Mouse (Mus musculus): ENCODE measurements at regions not wholly inside any gene's neighbourhood (a gene's known extent, or its start where the extent isn't known, plus 50 kb on each side); places are given as distances from the start of the nearest gene placed in this dataset.

DNA sequence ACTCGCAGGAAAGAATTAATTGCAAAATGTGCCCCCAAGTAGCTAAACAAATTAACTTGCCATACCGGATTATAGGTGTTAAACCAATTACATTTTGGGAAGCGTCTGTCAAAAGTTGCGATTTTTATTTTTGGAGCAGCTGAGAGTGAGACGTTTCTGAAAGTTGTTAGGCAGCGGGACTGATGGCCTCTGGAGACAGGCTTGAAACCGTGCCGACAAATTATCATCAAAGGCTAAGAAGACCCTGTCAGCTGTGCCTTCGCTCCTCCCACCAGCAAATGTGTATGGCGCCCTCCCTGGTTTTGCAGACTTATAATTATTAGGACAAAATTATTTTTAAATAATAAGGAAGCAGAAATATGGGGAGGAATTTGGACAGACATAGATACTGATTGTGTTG, 161.5 kb upstream of the Zfp64 start:
- no peak for DNase-seq

GRCm38 (mm10) chr2:169109044-169109443, 153.7 kb upstream of the Zfp64 start:
- no peak for DNase-seq

DNA sequence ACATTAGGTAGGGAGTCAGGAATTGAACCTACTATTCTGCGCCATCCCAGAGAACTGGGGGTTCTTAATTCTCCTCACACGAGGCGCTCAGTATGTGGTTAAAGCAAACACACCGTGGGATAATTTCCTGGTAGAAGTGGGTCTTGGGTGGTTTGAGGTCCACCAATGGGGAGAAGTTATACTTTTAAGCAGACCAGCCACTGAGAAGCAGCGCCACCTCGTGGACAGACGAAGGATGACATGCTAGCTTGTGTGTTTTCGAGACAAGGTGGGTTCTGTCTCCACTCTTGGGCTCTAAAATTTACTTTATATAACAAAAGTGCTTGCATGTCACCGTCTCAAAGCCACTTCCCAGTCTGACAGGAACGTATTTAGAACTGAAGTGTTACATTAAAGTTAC, 152.7 kb upstream of the Zfp64 start:
- DNase-seq: peak in 1 of 2 experiments; percentile 10

DNA sequence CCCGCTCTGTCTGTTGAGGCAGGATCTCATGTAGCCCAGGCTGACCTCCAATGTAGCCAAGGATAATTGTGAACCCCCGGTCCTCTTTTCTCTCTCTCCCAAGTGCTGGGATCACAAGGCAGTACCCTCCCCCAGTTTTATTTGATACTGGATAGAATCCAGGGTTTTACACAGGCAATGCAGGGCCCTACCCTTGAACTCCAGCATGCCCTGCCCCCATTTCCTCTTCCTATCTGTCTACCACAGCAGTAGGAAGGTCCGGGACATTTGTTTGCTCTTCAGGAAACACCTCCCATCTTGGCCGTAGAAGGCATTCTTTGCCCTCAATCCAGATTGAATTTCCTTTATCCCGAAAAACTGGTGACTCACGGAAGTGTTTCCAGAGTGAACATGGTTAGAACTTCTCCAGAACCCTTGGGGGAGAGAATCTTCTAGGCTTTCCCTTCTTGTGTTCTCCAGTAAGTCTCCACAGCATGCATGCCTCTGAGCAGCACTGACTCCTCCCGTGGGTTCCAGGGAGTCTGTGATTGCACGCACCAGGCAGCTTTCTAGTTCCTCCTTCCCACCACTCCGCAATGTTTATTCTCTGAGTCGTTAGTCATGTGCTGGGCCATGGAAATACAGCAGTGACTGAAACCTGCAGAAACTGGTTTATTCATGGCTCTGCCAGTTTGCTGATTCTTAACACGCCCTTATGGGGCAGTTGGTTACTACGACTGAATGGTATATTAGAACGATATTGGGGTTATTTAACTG, 146.3 kb upstream of the Zfp64 start:
- DNase-seq: no peak

- no peak for DNase-seq
Measured at GRCm38 (mm10) chr2:169100516-169100915, 145.1 kb upstream of the Zfp64 start.

DNA sequence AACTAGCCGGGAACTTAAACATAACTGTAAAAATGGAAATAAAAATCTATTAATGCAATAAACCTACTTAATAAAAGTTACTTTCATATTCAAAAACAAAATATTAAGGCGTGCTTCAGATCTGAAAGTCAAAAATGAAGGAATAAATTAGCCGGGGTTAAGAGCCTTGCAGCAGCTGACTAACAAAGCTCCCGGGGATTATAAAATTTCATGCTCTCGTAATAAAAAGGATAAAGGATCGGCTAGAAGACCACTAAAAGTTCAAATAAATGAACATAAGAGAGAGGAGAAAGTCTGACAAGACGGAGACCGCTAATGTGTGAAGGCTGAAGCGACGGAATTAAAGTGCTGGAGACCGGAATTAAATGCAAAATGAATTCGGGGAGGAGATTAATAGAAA, 144.3 kb upstream of the Zfp64 start:
- DNase-seq: no peak

GRCm38 (mm10) chr2:169098591-169098990, 143.2 kb upstream of the Zfp64 start:
- DNase-seq: no peak

- no peak for DNase-seq
Measured at GRCm38 (mm10) chr2:169094011-169094754, 138.8 kb upstream of the Zfp64 start.

GRCm38 (mm10) chr2:169090256-169090655, 134.9 kb upstream of the Zfp64 start:
- DNase-seq: no peak

DNA sequence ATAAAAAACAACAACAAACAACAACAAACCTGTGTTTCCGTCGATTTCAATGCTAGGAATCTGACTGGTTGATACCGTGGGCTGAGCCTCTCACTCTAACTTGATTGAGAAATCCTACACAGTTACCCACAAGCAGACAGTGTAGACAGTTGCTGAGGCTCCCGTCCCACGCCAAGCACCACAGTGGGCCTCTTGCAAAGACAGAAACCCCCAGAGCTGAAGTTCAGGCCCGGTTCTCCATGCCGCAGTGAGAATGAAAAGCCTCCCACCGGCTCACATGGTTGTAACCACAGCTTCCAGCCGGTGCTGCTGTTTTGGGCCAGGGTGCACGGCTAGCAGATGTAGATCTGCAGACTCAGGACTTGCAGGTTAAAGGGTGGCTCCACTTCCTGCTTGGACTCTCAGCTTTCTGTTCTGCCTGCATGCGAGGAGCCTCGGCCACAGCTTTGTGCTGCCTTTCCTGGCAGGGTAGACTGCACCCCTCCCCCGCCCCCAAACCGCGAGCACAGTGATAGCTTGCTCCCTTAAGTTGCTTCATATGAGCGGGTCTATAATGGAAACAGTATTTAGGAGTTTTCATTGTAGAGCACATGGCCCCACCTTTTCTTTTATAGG, 133.6 kb upstream of the Zfp64 start:
- DNase-seq: no peak

DNA sequence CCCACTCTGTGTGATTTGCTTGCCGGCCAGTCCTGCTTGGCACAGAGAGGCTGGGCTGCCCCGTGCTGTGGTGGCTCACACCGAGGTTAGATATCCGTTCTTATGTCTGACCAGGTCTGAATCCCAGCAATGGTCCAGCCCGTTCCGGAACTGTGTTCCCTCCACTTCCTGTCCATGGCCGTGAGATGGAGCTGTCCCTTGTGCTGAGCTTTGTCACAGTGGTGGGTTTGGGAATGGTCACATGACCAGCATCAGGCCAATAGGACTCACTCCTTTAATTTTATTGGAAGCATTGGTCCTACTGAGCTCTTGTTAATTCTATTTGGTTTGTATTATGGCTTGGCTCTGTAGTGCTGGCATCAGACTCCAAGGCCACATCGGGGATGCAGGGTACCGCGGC, 132.9 kb upstream of the Zfp64 start:
- no peak for DNase-seq

- DNase-seq: no peak
Measured at GRCm38 (mm10) chr2:169071267-169071666, 115.9 kb upstream of the Zfp64 start.

GRCm38 (mm10) chr2:169065166-169065698, 109.8 kb upstream of the Zfp64 start:
- DNase-seq: no peak

GRCm38 (mm10) chr2:169061520-169061919, 106.1 kb upstream of the Zfp64 start:
- peak; percentile 45 to 70 for DNase-seq

- peak in 1 of 2 experiments; percentile 2 for DNase-seq
Measured at GRCm38 (mm10) chr2:169060495-169060894, 105.1 kb upstream of the Zfp64 start.

GRCm38 (mm10) chr2:169057831-169058230, 102.4 kb upstream of the Zfp64 start:
- no peak for DNase-seq

DNA sequence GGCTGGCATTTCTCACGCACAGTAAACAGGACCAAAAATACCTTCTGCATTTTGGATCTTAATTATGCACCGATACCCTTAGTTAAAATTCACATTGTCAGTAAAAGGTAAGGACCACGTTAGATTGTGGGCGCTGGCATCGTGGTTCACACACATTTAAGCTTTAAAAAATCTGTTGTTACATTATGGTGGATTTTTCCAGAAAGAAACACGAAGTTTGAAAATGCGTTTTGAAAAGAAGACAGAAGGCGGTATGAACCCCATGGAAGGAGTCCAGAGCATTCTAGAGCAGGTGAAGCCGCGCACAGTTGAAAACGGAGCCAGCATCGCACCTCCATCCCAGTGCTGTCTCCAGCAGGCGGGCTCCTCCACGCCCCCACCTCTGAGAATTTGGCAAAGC, 94.6 kb upstream of the Zfp64 start:
- no peak for DNase-seq

- DNase-seq: no peak
Measured at GRCm38 (mm10) chr2:169041748-169042147, 86.4 kb upstream of the Zfp64 start.

- no peak for DNase-seq
Measured at GRCm38 (mm10) chr2:169037975-169038374, 82.6 kb upstream of the Zfp64 start.

DNA sequence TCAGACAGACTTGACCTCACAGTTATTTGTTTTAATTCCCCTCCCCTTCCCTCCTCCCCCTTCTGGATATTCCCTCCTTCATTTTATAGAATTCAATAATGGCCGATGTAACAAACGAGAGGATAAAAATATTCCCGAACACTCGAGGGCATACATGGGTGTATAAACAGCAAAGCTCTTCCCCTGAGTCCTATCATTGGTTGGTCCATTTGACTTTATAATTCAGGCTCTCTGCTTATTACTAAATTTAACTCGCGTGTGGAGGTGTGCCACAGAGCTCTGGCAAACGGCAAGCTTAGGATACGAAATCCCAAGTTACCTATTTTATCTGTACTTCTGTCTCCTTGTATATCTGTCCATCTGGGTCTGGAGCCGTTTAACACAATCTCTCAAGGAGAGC, 82.1 kb upstream of the Zfp64 start:
- DNase-seq: no peak

GRCm38 (mm10) chr2:169035315-169035714, 79.9 kb upstream of the Zfp64 start:
- DNase-seq: no peak

DNA sequence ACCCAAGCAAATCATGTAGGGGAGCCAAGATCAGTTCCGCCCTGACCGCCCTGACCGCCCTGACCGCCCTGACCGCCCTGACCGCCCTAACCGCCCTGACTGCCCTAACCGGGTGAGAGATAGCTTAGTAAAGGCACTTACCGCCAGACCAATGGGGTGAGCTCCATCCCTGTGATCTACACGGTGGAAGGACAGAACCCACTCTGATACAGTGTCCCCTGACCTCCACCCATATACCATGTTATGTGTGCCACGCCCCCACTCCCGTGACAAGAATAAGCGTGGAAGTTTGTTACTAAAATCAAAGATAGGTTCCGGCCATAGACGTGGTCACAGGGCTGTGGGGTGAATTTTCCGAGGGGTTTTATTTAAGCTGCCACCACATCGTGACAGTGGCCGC, 78.6 kb upstream of the Zfp64 start:
- no peak for DNase-seq

DNA sequence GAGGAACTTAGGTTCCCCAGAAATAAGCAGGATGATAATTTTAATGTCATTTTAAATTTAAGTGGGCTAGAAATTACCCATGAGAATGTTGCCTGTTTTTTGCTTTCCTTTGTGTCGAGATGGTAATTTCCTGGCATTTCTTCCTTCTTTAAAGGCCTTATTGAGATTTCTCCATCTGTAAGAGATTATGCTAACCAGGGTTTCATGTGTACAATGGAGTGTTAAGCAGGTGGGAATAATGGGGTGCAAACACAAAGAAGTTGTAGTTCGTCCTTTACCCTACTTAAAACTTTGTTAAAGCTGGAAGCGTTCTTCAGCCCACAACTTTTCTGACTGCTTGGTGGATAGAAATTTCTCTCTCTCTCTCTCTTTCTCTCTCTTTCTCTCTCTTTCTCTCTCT, 77.8 kb upstream of the Zfp64 start:
- no peak for DNase-seq
